Mouse (Mus musculus) C2C12 (cell line): ENCODE data around the gene Arih2. TPM values are rescaled to one million over a fixed set of nuclear protein-coding genes. Genes with fewer than 3 reads are reported as not detected.

Experiments used
- H3K27me3 ChIP-seq: one replicate; pipeline ENCODE4 v1.6.1; 2011; ENCODE audit not compliant: control insufficient read depth, insufficient read depth, insufficient read length
- H3K36me3 ChIP-seq: one replicate; pipeline ENCODE4 v1.6.1; 2011; ENCODE audit not compliant: control insufficient read depth, insufficient read depth
- H3K4me3 ChIP-seq: one replicate; pipeline ENCODE4 v1.5.1; 2011; ENCODE audit warnings: mild to moderate bottlenecking, control low read depth; ENCODE audit not compliant: poor library complexity, insufficient read depth, severe bottlenecking
- H3K79me2 ChIP-seq: one replicate; pipeline ENCODE4 v1.6.1; 2011; ENCODE audit not compliant: control insufficient read depth, insufficient read depth
- H3K79me3 ChIP-seq: one replicate; pipeline ENCODE4 v1.6.1; 2011; ENCODE audit warnings: low read depth, control low read depth
- H3ac ChIP-seq: one replicate; pipeline ENCODE3; 2011; ENCODE audit warnings: low read depth; ENCODE audit not compliant: control insufficient read depth, insufficient read length
- CEBPB ChIP-seq: IDR thresholded peaks from one replicate; pipeline ENCODE4 v1.6.1; 2011; ENCODE audit warnings: low read depth, mild to moderate bottlenecking, control low read depth, moderate library complexity
- CTCF ChIP-seq: IDR thresholded peaks from one replicate; pipeline ENCODE4 v1.5.1; 2011; ENCODE audit not compliant: control insufficient read depth, insufficient read depth, insufficient read length
- FOSL1 ChIP-seq: IDR thresholded peaks from one replicate; pipeline ENCODE4 v1.8.0; 2011; ENCODE audit warnings: mild to moderate bottlenecking, low read length; ENCODE audit not compliant: poor library complexity, insufficient read depth, severe bottlenecking
- MAX ChIP-seq: IDR thresholded peaks from one replicate; pipeline ENCODE4 v1.6.1; 2011; ENCODE audit warnings: mild to moderate bottlenecking, control low read depth
- MYOD1 ChIP-seq: IDR thresholded peaks from one replicate; pipeline ENCODE4 v1.6.1; 2011; ENCODE audit warnings: low read depth; ENCODE audit not compliant: control insufficient read depth, insufficient read length
- MYOG ChIP-seq: IDR thresholded peaks from one replicate; pipeline ENCODE4 v1.6.1; 2011; ENCODE audit not compliant: control insufficient read depth, insufficient read length; ENCODE audit errors: extremely low read depth
- USF1 ChIP-seq: IDR thresholded peaks from one replicate; pipeline ENCODE4 v1.6.1; 2011; ENCODE audit warnings: low read depth, mild to moderate bottlenecking, control low read depth, moderate library complexity
- polyA plus RNA-seq: library from polyadenylated mRNA; unstranded; fragments of >200 nt; fragmentation: generic; extraction: Trizol; gene quantifications from one replicate; pipeline ENCODE4 v1.2.1, GENCODE M21; 2012; ENCODE audit warnings: missing spikeins

Gene Arih2
- polyA plus RNA-seq, 1 experiment = 30.5 TPM

- no peaks in the 10 kb centered on the region for H3K79me2 ChIP-seq
- no peaks in the 10 kb centered on the region for H3K36me3 ChIP-seq
- H3K79me3 ChIP-seq = no peaks in the 10 kb centered on the region
- H3K4me3 ChIP-seq = no peak overlapping the region
- no peaks in the 10 kb centered on the region for H3K27me3 ChIP-seq
- no peak overlapping the region for H3ac ChIP-seq
- no peak for TF ChIP-seq CEBPB
- TF ChIP-seq FOSL1 = no peak
- no peak for TF ChIP-seq MYOD1
- TF ChIP-seq USF1 = no peak
- TF ChIP-seq CTCF = no peak
- TF ChIP-seq MYOG = no peak
- no peak for TF ChIP-seq MAX
Observed at GRCm38 (mm10) chr9:108587571-108588180, 61.5 kb downstream of the Arih2 start.

- Histone ChIP-seq H3K79me2 (peaks cover 13% of the 10 kb centered on the region), H3ac (no peak overlapping the region), H3K27me3 (no peaks in the 10 kb centered on the region), H3K4me3 (no peak overlapping the region), H3K79me3 (peaks cover 3% of the 10 kb centered on the region), H3K36me3 (no peaks in the 10 kb centered on the region)
- no peak for TF ChIP-seq CTCF
- no peak for TF ChIP-seq CEBPB
- no peak for TF ChIP-seq MAX
- no peak for TF ChIP-seq FOSL1
- no peak for TF ChIP-seq MYOD1
- no peak for TF ChIP-seq USF1
- no peak for TF ChIP-seq MYOG
Observed at GRCm38 (mm10) chr9:108579344-108579690, 69.9 kb downstream of the Arih2 start.

GRCm38 (mm10) chr9:108578545-108579343, 70.4 kb downstream of the Arih2 start, which contains the start of gene Wdr6:
Gene Wdr6, minus strand, starts transcription at chr9:108578739.
- Histone ChIP-seq H3K36me3 (no peaks in the 10 kb centered on the region), H3K79me2 (peaks cover 13% of the 10 kb centered on the region), H3K4me3 (peak within 1 kb of the TSS; percentile 66), H3K27me3 (no peaks in the 10 kb centered on the region), H3ac (peak within 1 kb of the TSS; percentile 81), H3K79me3 (peaks cover 3% of the 10 kb centered on the region)
- TF ChIP-seq CTCF (no peak), USF1 (no peak), MYOG (no peak), FOSL1 (no peak), CEBPB (no peak), MAX (no peak), MYOD1 (no peak)

GRCm38 (mm10) chr9:108577934-108578544, 71.1 kb downstream of the Arih2 start:
- peaks cover 3% of the 10 kb centered on the region for H3K79me3 ChIP-seq
- H3ac ChIP-seq = peak overlapping the region; percentile 81
- peak overlapping the region; percentile 66 for H3K4me3 ChIP-seq
- no peaks in the 10 kb centered on the region for H3K27me3 ChIP-seq
- TF ChIP-seq MYOG = no peak
- no peak for TF ChIP-seq USF1
- TF ChIP-seq MAX = no peak
- no peak for TF ChIP-seq CTCF
- TF ChIP-seq MYOD1 = no peak
- TF ChIP-seq FOSL1 = no peak
- no peak for TF ChIP-seq CEBPB
- peaks cover 5% of the 10 kb centered on the region for H3K36me3 ChIP-seq
- H3K79me2 ChIP-seq = peaks cover 13% of the 10 kb centered on the region

- H3K79me3 ChIP-seq = peaks cover 3% of the 10 kb centered on the region
- no peak overlapping the region for H3ac ChIP-seq
- H3K4me3 ChIP-seq = no peak overlapping the region
- H3K27me3 ChIP-seq = no peaks in the 10 kb centered on the region
- H3K79me2 ChIP-seq = peaks cover 13% of the 10 kb centered on the region
- no peak for TF ChIP-seq CTCF
- no peak for TF ChIP-seq MYOG
- TF ChIP-seq FOSL1 = no peak
- TF ChIP-seq USF1 = no peak
- TF ChIP-seq MAX = no peak
- H3K36me3 ChIP-seq = peaks cover 6% of the 10 kb centered on the region
Observed at GRCm38 (mm10) chr9:108577025-108577424, 72.2 kb downstream of the Arih2 start.
